Mouse (Mus musculus) heart, postnatal 10 days (tissue): ENCODE measurements around the gene Aars. TPM values are rescaled to one million over a fixed set of nuclear protein-coding genes. Genes with fewer than 3 reads are reported as not detected.
"Not testable (repeated sequence)": the region's sequence is repeated elsewhere in the genome, so short reads cannot be mapped to it uniquely, and the experiment has no call there.

Source experiments
- DNase-seq, 2 experiments: peaks; one replicate each; pipeline ENCODE4 v3.0.0; 2021
- intact Hi-C: fragments of 180-260 bp; cut with DNase I; formaldehyde crosslinking; loops from one replicate; pipeline ENCODE4 v1.15.1; 2025
- microRNA-seq, 2 experiments: library from miRNA; unstranded; fragments of <30 nt; microRNA quantifications; one replicate each; pipeline ENCODE4 v1.2.0; 2022
- total RNA-seq, 2 experiments: library from RNA; stranded (reverse); gene quantifications; 2 replicates each; pipeline ENCODE4 v1.2.3; 2021

Aars gene
- total RNA-seq, 2 experiments from 2014 or later: 39.1 to 42.0 TPM

DNA sequence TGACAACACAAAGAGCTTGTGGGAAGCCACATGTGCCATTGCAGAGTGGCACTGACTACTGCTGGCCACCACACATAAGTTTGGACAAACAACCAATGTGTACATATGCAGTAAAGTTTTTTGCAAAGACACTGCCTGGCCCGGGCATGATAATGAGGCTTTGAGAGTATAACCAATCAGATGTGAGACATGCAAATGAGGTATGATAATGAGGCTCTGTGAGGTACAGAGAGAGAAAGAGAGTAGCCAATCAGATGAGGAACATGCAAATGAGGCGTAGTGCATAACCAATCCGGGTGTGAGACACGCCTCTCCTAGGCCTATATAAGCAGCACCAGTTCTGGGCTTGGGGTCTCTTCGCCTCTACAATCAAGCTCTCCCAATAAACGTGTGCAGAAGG lies 59.4 kb downstream of the Aars start, which contains the start of gene Clec18a:
Clec18a (minus strand) TSS at position 101 of the 400 bp plus-strand sequence.
- not testable (repeated sequence) for DNase-seq
- intact Hi-C loops: loop anchor here (5.0 kb wide), 2 partner anchors 235 to 345 kb away; no protein-coding TSS in a partner anchor

DNA sequence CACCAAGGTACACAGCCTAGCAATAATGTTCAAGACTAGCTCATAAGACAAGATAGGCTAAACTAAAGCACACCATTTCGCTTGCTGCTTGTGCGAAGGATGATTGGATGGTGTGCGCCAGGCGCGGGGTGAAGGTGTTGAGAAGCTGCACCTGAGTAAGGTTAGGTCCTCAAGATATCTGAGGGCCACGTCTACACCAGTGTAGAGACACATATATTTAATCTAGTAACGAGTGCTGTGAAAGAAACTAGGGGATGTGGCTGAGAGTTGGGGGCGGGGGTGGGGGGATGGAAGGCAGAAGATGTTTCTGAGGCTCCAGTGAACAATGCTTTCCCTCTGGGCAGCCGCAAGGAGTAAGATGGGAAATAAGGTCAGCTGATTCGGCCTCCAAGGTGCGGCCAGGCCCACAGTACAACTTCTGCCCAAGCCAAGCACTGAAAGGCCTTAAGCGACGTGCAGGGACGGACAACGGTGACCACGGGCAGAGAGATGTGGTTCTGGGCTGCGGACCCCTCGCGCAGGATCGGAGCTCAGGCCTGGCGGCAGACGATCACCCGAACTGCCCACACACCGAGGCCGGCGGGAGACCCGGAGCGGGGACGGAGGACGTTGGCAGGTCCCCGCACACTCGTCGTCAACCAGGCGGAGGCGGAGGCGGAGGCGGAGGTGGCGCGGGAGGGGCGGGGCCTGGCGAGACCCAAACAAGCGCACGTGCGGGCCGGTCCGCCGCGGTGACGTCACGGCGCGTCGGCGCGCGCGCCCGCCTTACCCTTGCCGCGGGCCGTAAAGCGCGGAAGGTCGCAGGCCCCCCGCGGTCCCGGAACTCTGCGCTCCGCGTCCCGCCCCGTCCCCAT lies 61.1 kb downstream of the Aars start, which contains the start of gene Pdpr:
Pdpr (plus strand) TSS at position 766 of the 854 bp plus-strand sequence.
- intact Hi-C loops: loop anchor here (5.0 kb wide), 2 partner anchors 237 to 347 kb away; no protein-coding TSS in a partner anchor
- peak; percentile 94 to 95 for DNase-seq

DNA sequence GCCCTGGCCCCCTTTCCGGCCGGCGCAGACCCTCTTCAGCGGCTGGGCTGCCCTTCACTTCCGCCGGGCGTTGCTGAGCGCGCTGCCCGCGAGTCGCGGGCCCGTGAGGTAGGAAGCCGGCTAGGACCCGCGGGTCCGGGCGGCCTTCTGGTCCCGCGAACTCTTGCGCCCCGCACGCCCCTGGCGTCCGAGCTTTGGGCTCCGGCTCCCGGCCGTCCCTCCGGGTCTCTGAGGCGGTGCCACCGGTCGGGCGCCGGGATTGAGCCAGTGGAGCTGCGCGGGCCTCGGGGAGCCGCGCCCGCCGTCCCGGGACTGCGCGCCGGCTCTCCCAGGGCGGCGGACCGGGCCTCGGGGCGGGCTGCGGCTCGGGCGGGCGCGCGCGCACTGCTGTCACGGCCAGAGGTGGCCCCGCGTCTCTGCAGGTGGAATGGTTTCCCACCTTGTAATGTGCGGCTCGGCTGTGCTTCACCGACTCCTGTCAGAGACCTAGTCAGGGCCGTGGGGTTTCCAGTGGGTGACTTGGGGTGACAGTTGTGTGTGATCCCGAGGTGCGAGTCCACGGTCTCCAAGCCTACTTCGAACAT lies 61.9 kb downstream of the Aars start:
- not testable (repeated sequence) for DNase-seq
- intact Hi-C loops: loop anchor here (5.0 kb wide), 2 partner anchors 238 to 348 kb away; no protein-coding TSS in a partner anchor

Small RNA genes lying within 50 kb of the gene (microRNA-seq; reads per million reads assigned to microRNA genes)
- 0 reads per million in 2 experiments for gene Gm24103
- 0.24 to 0.70 reads per million in 2 experiments for gene Mir3473d

Other genes starting within 250 kb of the Aars start
- gene Il34, start 227.2 kb upstream of the Aars start, total RNA-seq: 1 to 10 TPM; 5.1 to 8.1 TPM
- gene Cog4, start 186.5 kb upstream of the Aars start, total RNA-seq: 10 to 100 TPM; 53.0 to 60.8 TPM
- gene Sf3b3, start 186.4 kb upstream of the Aars start, total RNA-seq: 10 to 100 TPM; 52.2 to 57.0 TPM
- gene Fuk, start 130.7 kb upstream of the Aars start, total RNA-seq: 1 to 10 TPM; 6.8 to 8.6 TPM
- 10 to 100 TPM; 34.4 to 45.3 TPM for gene St3gal2, start 113.2 kb upstream of the Aars start, total RNA-seq
- gene Ddx19a, start 35.3 kb upstream of the Aars start, total RNA-seq: 10 to 100 TPM; 39.2 to 41.1 TPM
- gene Ddx19b, start 1.4 kb upstream of the Aars start, total RNA-seq: 10 to 100 TPM; 12.2 to 12.8 TPM
- gene Exosc6, start 23.2 kb downstream of the Aars start, total RNA-seq: not detected
- gene Clec18a, start 59.3 kb downstream of the Aars start, total RNA-seq: under 1 TPM; 0.12 to 0.24 TPM
- gene Pdpr, start 61.5 kb downstream of the Aars start, total RNA-seq: 10 to 100 TPM; 75.0 to 78.5 TPM
- gene Glg1, start 226.1 kb downstream of the Aars start, total RNA-seq: 100 to 1,000 TPM; 112 to 123 TPM